Mouse (Mus musculus): Measurements from ENCODE around the gene Zfyve16. TPM values are rescaled to one million over a fixed set of nuclear protein-coding genes. Genes with fewer than 3 reads are reported as not detected.

The Zfyve16 gene
- total RNA-seq, 2 experiments from 2014 or later, result 12.2 to 14.2 TPM

DNA sequence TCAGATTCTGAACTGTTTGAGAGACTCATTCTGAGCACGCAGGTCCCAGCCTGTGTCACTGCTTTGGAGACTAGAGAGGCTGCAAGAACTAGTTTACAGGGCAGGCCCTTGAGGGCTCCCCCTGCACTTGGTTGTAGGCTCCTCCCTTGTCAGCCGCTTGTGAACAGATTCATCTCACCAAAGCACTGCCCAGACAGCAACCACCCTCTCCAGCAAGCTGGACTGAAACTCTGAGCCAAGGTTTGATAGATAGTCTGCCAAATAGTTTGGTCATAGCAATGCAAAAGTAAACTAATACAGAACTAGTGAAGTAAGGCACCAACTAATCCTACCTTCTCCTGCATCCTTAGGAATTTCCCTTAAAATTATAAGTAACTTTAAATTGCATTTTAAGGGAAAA, 60.5 kb downstream of the Zfyve16 start:
- intact Hi-C loops (cut with DNase I), result no loop called here
- DNase-seq (ENCODE audit: low spot score), result no peak

DNA sequence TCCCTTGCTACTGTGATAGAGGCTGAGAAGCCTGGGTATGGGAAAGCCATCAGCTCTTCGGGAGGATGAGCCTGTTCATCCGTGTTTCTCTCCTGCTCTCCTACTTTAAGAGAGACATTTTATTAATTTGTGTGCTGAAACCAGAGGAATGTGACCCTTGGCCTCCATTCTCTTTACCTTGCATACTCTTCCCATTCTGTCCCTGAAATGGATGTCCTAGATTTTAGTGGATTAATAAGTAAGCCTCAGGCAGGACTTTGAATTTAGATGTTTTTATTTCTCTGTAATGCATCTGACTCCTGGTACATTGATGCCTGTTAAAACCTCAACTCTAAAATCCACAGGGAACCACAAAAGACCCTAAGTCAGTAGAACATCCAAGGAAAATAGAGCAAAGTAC, 61.3 kb downstream of the Zfyve16 start:
- no peak for DNase-seq (ENCODE audit: low spot score)
- intact Hi-C loops (cut with DNase I), result no loop called here

GRCm38 (mm10) chr13:92467891-92468290, 62.8 kb downstream of the Zfyve16 start:
- no peak for DNase-seq (ENCODE audit: low spot score)
- intact Hi-C loops (cut with DNase I), result no loop called here

DNA sequence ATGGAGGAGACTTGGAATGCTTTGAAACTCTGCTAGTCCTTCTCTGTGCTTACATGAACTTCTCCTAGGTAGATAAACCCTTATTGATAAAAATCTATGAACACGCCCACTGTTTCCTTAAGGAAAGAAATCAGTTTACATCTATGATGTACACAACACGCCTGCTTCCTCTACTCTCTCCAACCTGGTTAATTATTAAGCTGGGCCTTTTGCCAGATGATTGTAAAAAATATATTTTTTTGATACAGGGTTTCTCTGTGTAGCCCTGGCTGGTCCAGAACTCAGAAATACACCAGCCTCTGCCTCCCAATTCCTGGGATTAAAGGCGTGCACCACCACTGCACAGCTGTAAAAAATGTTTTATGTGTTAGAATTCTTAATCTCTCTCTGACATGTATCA, 66.0 kb downstream of the Zfyve16 start:
- DNase-seq (ENCODE audit: low spot score), result no peak
- intact Hi-C loops (cut with DNase I), result no loop called here

DNA sequence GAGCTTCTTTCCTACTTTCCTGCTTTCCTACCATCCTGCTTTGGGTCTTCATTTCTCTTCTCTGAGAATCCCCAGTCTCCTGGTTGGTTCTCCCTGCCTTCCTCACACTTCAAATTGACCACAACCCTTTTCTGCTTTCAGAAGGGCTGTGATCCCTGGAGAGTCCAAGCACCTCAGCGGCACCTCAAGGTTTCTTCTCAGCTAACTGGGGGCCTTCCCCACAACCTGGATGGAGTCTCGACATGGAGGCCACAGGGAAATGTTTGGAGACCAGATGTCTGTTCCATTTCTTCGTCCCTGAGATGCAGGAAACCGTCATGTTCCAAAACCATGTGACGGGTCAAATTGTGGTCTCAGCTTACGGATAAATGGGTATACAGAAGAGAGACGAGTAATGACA, 83.8 kb downstream of the Zfyve16 start:
- intact Hi-C loops (cut with DNase I), result no loop called here
- no peak for DNase-seq (ENCODE audit: low spot score)

DNA sequence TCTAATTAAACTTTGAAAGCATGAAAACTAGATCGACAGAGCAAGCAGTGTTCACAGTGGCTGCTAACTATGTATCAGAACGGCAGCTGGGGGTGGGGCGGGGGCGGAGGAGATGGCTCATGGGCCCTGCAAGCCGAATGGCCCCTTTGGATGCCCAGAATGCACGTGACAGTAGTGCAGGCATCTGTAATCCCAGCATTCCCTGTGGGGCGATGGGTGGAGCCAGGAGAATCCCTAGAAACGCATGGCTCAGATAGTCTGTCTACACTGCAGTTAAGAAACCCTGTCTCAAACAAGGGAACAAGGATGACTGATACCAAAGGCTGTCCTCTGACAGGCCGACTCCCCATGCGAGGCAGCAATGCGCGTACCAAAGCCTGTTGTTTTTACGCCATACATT, 90.4 kb downstream of the Zfyve16 start:
- no peak for DNase-seq (ENCODE audit: low spot score)
- intact Hi-C loops (cut with DNase I), result no loop called here

GRCm38 (mm10) chr13:92438656-92439055, 92.0 kb downstream of the Zfyve16 start:
- DNase-seq (ENCODE audit: low spot score), result no peak
- intact Hi-C loops (cut with DNase I), result no loop called here

Other genes starting within 250 kb of the Zfyve16 start
- gene Gm20379, start 224.9 kb downstream of the Zfyve16 start, total RNA-seq (2021), result not detected
- gene Dhfr, start 176.1 kb downstream of the Zfyve16 start, total RNA-seq (2021), result under 1 TPM; 0.61 to 0.96 TPM
- gene Msh3, start 175.9 kb downstream of the Zfyve16 start, total RNA-seq (2021), result 10 to 100 TPM in 1 of 2 experiments, 1 to 10 TPM in 1; 8.0 to 10.3 TPM
- not detected for gene Ankrd34b, start 105.0 kb downstream of the Zfyve16 start, total RNA-seq (2021)
- 1 to 10 TPM; 1.9 to 2.2 TPM for gene Fam151b, start 46.9 kb downstream of the Zfyve16 start, total RNA-seq (2021)
- gene Spz1, start 45.3 kb upstream of the Zfyve16 start, total RNA-seq (2021), result not detected
- 10 to 100 TPM; 15.3 to 17.5 TPM for gene Serinc5, start 80.2 kb upstream of the Zfyve16 start, total RNA-seq (2021)

All from heart, postnatal 25 days (tissue).